Mouse (Mus musculus) adrenal gland, adult (tissue): Measurements from ENCODE around the gene Wdr95.

Source experiments
- DNase-seq, 2 experiments: peaks; one replicate each; pipeline ENCODE4 v3.0.0; 2022 to 2023; ENCODE audit warnings: low spot score in 1 of 2; ENCODE audit not compliant: inconsistent age in 2 of 2

Wdr95 gene

GRCm38 (mm10) chr5:149622152-149622551, 93.7 kb downstream of the Wdr95 start:
- DNase-seq, result no peak

GRCm38 (mm10) chr5:149622644-149623043, 94.2 kb downstream of the Wdr95 start:
- DNase-seq, result peak in 1 of 2 experiments; percentile 52

DNA sequence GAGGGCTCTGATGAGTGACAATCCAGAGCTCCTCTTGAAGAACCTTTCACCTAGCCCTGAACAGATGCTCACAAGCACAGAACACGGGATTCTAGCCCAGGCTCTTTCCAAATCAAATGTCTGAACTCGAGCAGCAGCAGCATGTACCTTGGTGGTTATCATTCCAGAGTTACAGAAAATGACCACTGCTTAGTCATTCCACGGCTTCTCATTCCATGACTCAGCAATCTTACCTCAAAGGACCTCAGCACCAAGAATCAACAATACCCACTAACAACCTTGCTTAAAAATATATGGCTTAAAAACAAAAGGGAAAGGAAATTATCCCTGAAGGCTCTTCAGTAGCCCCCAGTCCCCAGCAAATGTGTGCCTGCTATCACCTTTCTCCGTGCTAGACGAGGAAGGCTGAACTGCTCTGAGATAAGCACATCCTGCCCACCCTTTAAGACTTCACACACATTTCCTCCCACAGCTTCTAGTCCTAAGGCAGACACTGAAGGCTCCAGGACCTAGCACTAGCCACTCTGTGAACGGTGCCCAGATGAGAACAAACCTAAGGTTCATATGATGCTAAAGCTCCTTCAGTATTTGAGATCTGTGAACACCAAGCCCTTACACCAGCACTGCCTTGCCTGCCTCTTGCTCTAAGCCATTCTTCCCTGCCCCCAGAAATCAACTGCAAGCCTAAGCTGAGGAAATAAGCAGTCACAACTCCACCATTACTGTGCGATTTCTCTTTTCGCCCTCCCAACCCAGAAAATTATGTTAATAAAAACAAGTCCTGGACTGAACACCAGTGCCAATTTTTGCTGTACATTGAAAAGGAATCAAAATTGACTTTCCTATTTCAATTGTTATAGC, 95.6 kb downstream of the Wdr95 start:
- DNase-seq, result peak; percentile 57 to 75

- no peak for DNase-seq
Measured at GRCm38 (mm10) chr5:149625547-149625946, 97.1 kb downstream of the Wdr95 start.

DNA sequence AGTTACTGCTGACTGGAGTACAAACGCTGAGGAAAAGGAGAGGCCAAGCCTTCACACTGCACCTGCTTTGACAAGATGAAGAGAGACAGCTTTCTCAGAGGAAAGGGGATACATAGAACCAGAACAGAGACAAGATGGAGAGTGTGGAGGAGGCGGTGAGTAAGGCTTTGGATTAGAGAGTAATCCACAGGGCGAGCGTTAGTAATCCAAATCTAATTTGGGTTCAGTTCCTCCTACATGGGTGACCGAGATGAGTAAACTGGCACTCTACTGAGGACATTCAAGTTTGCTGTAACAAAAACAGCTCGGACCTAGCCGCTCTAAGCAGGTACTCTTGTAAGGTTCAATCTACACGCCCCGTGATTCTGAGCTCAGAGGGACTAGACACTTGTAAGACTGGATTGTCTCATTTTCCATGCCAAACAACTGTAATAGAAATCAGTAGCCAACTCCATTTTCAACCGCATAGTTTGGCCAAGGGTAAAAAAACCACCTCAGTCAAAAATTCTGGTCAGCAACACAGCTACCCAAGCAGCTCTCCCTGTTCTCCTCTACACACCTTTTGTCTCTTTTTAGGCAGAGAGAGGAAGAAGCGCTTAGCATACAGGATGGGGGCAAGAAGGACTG, 106.0 kb downstream of the Wdr95 start:
- DNase-seq, result peak in 1 of 2 experiments; percentile 57

- no peak for DNase-seq
Measured at GRCm38 (mm10) chr5:149635556-149635955, 107.1 kb downstream of the Wdr95 start.

DNA sequence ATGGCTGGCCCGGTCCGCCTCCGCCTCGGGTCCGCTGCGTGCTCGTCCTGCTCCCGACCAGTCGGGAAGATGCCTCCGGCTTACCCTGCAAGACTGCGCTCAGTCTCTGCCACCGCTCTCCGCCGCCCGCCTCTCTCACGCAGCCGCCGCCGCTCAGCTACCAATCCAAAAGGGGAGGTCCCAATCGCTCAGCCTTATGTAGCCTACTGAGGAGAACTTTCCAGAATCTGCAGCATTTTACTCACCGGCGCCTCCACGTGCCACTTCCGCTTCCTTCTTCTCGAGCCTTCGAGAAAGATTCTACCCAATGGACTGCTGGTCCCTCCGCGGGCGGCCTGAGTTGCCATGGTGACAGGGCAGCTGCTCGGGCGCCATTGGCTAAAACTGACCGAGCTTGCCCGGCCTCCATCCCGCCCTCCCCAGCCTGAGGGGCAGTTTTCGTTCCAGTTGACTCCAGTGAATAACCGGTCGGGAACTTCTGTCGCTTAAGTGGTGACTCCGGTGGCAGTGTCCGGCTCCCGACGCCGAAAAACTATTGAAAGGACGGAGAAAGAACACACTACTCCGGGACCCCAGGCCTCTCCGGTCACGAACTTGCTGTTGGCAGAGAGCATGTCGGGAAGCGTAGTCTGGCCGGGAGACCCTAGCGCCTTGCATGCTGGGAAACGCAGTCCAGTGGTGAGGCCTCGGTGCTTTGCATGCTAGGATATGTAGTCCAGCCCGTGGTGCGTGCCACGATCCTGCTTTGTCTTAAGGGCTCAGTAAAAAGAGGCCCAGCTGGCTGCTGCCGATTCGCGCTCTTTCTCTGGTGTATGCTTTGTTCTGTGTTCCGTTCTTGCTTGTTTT, 107.8 kb downstream of the Wdr95 start, which contains the start of gene Hsph1:
Gene Hsph1 (minus strand): TSS at position 302 of the 846 bp plus-strand sequence.
- peak; percentile 99 to 100 for DNase-seq

DNA sequence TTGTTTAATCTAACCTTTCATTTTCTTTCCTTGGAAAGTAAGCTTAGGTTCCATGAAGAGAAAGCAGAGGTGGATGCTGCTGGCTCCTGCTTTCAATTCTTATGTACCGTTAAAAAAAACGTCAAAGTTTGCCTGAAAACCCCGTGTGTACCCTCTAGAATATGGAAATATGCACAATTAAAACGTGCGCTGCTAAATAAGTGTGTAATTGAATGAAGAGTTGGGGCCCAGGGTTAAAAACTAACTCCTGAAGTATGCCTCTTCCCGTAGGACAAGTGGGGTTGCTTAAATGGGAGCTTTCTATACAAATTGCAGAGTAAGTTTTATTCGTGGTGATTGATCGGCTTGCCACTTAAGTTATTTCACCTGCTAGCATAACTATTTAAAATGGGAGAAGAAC, 108.8 kb downstream of the Wdr95 start:
- DNase-seq, result peak in 1 of 2 experiments; percentile 41

DNA sequence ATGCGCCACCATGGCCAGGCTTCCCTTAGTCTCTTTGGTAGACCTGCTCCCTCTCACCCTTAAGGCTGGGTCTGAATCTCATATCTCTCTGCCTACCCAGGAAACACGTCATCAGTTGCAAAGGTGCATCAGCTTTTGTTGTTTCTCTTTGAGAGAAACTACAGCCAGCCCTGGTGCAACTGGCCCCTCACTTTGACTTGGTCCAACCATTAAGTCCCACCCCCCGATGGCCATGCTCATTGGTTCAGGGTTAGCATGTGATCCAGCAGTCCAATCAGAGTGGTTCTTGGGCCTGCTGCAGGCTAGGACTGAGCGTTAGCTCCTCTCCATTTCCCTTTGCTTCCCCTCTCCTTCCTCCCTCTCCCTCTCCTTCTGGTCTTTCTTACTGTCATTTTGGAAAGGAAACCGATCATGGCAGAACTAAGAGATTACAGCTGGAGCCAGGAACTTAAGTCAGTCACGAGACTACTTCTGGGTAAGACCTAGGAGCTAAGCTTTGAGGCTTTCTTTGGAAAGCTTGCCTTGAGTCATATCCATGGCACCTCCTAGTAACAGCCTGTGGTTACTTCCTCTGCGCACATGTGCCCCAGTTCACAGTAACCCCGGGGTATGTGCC, 112.9 kb downstream of the Wdr95 start:
- DNase-seq, result no peak

DNA sequence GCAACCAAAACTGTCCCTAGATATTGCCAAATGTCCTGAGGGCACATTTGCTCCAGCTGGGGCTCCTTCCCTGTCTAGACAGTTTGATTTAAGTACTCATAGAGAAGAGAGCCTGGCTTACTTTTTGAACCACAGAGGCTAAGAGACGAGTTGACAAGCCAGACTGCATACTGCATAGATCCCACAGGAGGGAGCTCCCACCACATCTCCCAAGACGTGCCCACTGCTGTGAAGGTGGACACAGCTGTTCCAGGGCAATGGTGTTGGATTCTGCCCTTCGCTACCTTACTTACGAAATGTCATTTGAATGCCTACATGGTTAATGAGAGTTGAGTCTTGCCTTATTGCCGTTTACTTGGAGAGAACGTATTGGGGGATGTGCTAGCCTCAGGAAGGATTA, 113.9 kb downstream of the Wdr95 start:
- DNase-seq, result peak in 1 of 2 experiments; percentile 30

- DNase-seq, result no peak
Measured at GRCm38 (mm10) chr5:149642783-149643509, 114.5 kb downstream of the Wdr95 start.

GRCm38 (mm10) chr5:149647367-149648115, 119.1 kb downstream of the Wdr95 start:
- DNase-seq, result peak in 1 of 2 experiments; percentile 62

GRCm38 (mm10) chr5:149648196-149648595, 119.7 kb downstream of the Wdr95 start:
- peak in 1 of 2 experiments; percentile 45 for DNase-seq

GRCm38 (mm10) chr5:149648895-149649406, 120.5 kb downstream of the Wdr95 start:
- DNase-seq, result peak in 1 of 2 experiments; percentile 30

DNA sequence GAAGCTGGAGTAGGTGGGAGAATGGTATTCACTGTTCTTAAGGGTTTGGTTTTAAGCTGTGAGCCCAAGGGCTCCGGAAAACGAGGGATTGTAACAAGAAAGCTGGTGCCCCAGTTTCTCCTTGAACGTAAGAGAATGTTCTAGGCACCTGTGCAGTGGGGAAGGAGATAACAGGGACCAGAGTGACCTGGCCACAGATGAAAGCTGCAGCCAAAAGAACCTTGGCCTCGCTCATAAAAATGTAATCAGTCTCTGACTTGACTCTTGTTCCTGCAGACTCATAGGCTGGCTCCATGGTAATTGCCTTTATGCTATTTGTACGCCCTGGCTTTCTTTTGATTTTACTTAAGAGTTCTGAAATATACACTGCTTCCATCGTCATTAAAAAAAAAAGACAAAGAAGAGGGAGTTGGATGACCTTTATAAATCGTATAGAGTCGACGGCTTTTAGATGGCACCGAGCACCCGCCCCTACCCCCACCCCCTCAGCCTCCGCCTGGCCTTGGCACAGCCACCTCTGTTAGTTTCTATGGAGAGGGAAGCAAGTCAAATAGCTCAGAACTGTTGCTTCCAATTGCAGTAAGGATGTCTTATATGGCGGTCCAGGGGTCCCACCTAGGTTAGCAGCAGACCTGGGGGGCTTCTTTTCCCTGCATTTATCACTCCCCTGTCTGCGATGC, 121.2 kb downstream of the Wdr95 start:
- peak; percentile 68 to 77 for DNase-seq

DNA sequence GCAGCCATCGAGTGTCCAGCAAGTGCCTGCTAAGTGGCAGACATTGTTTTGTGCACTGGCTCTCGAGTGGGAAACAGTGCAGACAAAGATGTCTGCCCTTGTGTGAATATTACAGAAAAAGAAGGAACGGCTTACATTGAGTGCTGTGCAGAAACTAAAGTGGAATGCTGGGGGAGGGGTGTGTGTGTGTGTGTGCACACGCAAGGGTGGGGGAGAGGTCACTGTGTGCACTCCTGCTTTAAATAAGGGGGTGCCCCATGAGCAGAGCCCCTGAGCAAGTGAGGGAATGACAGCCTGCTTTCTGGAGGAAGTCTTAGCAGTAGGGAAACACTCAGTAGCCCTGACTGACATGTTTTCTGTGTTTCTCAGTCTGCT, 121.7 kb downstream of the Wdr95 start:
- no peak for DNase-seq

DNA sequence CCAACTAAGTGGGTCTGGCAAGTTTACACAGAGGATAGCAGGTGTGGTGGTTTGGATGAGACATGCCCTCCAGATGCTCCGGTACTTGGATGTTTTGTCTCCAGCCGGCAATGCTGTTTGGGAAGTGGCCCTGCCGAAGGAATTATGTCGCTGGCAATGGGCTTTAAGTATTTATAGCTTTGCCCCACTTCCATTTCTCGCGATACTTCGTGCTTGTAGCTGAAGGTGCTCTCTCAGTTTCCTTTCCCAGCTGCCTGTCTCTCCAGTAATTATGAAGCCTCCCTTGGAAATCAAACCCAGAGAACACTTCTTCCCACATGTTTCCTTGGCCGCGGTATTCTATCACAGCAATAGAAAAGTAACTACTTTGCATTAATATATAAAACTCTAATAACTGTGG, 127.2 kb downstream of the Wdr95 start:
- no peak for DNase-seq

- no peak for DNase-seq
Measured at GRCm38 (mm10) chr5:149658022-149658421, 129.5 kb downstream of the Wdr95 start.
